Mouse (Mus musculus) liver, embryonic 14.5 days (tissue): ENCODE results near the gene Nprl3. TPM values are rescaled to one million over a fixed set of nuclear protein-coding genes. Genes with fewer than 3 reads are reported as not detected.
"Not testable (repeated sequence)": the region's sequence is repeated elsewhere in the genome, so short reads cannot be mapped to it uniquely, and the experiment has no call there.

Experiments used
- ATAC-seq: fragments of 200-750 bp; cut with Nextera tagmentation; 2 replicates; pipeline ENCODE4 v1.8.0; 2017; ENCODE audit warnings: moderate number of reproducible peaks, mild to moderate bottlenecking, moderate library complexity; ENCODE audit not compliant: insufficient read depth
- DNase-seq, 3 experiments: peaks; one replicate each; pipeline ENCODE4 v3.0.0-alpha.2; 2012 to 2013; ENCODE audit warnings: low read depth in 3 of 3, low spot score in 3 of 3
- H3K27ac ChIP-seq: fragments of 300-500 bp; sonication (generic); 2 replicates; pipeline ENCODE4 v1.5.1; 2014; ENCODE audit warnings: moderate library complexity, mild to moderate bottlenecking, control low read depth, inconsistent platforms
- H3K27me3 ChIP-seq: fragments of 300-500 bp; sonication (generic); 2 replicates; pipeline ENCODE4 v1.6.1; 2014; ENCODE audit warnings: mild to moderate bottlenecking, low read length, moderate library complexity; ENCODE audit not compliant: control insufficient read depth, insufficient read depth
- H3K36me3 ChIP-seq: fragments of 300-500 bp; sonication (generic); replicated peaks from 2 replicates; pipeline ENCODE4 v1.6.1; 2014; ENCODE audit warnings: low read depth; ENCODE audit not compliant: control insufficient read depth, insufficient read depth
- H3K4me1 ChIP-seq, 2 experiments: fragments of 200-500 bp in 1 of 2; fragments of 300-500 bp in 1 of 2; sonication (generic) in 1 of 2; replicated peaks; 2 replicates each; pipeline ENCODE4 v1.6.1; 2012 to 2014; ENCODE audit warnings: antibody characterized with exemption in 1 of 2, inconsistent platforms in 1 of 2, low read length in 1 of 2; ENCODE audit not compliant: control insufficient read depth in 2 of 2, insufficient read depth in 2 of 2
- H3K4me2 ChIP-seq: fragments of 300-500 bp; sonication (generic); 2 replicates; pipeline ENCODE4 v1.6.1; 2014; ENCODE audit warnings: low read depth, mild to moderate bottlenecking, control low read depth, moderate library complexity
- H3K4me3 ChIP-seq, 2 experiments: fragments of 200-500 bp in 1 of 2; fragments of 300-500 bp in 1 of 2; sonication (generic) in 1 of 2; 2 replicates each; pipeline ENCODE4 v1.5.1; 2012 to 2014; ENCODE audit warnings: low read depth in 2 of 2, low read length in 2 of 2, mild to moderate bottlenecking in 2 of 2, control low read depth in 1 of 2, inconsistent platforms in 1 of 2, moderate library complexity in 1 of 2; ENCODE audit not compliant: insufficient read depth in 1 of 2
- H3K9ac ChIP-seq: fragments of 300-500 bp; sonication (generic); replicated peaks from 2 replicates; pipeline ENCODE4 v1.6.1; 2014; ENCODE audit warnings: mild to moderate bottlenecking, control low read depth, moderate library complexity
- H3K9me3 ChIP-seq: fragments of 300-500 bp; sonication (generic); 2 replicates; pipeline ENCODE4 v1.6.1; 2016; ENCODE audit warnings: low read length, mixed read lengths; ENCODE audit not compliant: control insufficient read depth
- CTCF ChIP-seq: IDR thresholded peaks from 2 replicates; pipeline ENCODE4 v1.5.1; 2016; ENCODE audit warnings: antibody characterized with exemption, low read depth, control low read depth
- EP300 ChIP-seq: IDR thresholded peaks from 2 replicates; pipeline ENCODE4 v1.6.1; 2016; ENCODE audit warnings: antibody characterized with exemption, low read depth
- WGBS: fragments of 180-500 bp; shearing (Covaris S2); extraction: QIAGEN DNeasy Blood & Tissue Kit; methylation state at CpG from one replicate; pipeline ENCODE4 v1.1.7; 2014; ENCODE audit not compliant: insufficient replicate concordance; 5-methylcytosine and 5-hydroxymethylcytosine counted together
- polyA plus RNA-seq, 2 experiments: library from polyadenylated mRNA; depleted of rRNA in 1 of 2; stranded (reverse) in 1 of 2; unstranded in 1 of 2; fragments of >200 nt; fragmentation: Nextera tagmentation in 1 of 2; extraction: Ambion mirVana in 1 of 2; gene quantifications; 2 replicates each; pipeline versions ENCODE4 v1.2.1 to v1.2.3; 2012 to 2014

Nprl3 gene
- polyA plus RNA-seq, 2 experiments = 16.8 to 36.8 TPM

- H3K9ac ChIP-seq = peak overlapping the region; percentile 81
- peak; percentile 67 to 82 (median 75) for DNase-seq
- not testable (repeated sequence) for H3K27me3 ChIP-seq, H3K9me3 ChIP-seq, H3K36me3 ChIP-seq
- WGBS = 7% methylated on average over 2 of the region's 2 CpGs
- TF ChIP-seq EP300 = peak; percentile 57
- peak overlapping the region; percentile 55 to 56 for H3K4me3 ChIP-seq
- peak; percentile 21 for ATAC-seq
- H3K4me1 ChIP-seq = peaks cover 41 to 48% of the 10 kb centered on the region in 2 experiments
- H3K4me2 ChIP-seq = peak overlapping the region; percentile 47
- peak overlapping the region; percentile 95 for H3K27ac ChIP-seq
These were observed 17.1 kb upstream of the Nprl3 start for GRCm38 (mm10) chr11:32284582-32284981.

GRCm38 (mm10) chr11:32283091-32283777, 15.7 kb upstream of the Nprl3 start, which contains the start of gene Hba-a1:
Gene Hba-a1, plus strand, starts transcription at chr11:32283511.
- peak within 1 kb of the TSS; percentile 90 for H3K9ac ChIP-seq
- H3K27me3 ChIP-seq, H3K36me3 ChIP-seq, H3K9me3 ChIP-seq, DNase-seq: not testable (repeated sequence)
- H3K4me2 ChIP-seq = peak within 1 kb of the TSS; percentile 80
- H3K4me1 ChIP-seq = peaks cover 34 to 38% of the 10 kb centered on the region in 2 experiments
- H3K27ac ChIP-seq = peak within 1 kb of the TSS; percentile 97
- 30% methylated on average over 1 of the region's 5 CpGs for WGBS
- peak; percentile 69 for ATAC-seq
- peak within 1 kb of the TSS; percentile 55 to 56 for H3K4me3 ChIP-seq

- TF ChIP-seq EP300 = no peak
- no peak for TF ChIP-seq CTCF
- peak overlapping the region; percentile 80 for H3K4me2 ChIP-seq
- no peaks in the 10 kb centered on the region for H3K9me3 ChIP-seq
- peak overlapping the region; percentile 90 for H3K9ac ChIP-seq
- H3K4me3 ChIP-seq = no peak overlapping the region
- ATAC-seq (no peak), DNase-seq (peak in 1 of 3 experiments; percentile 67)
- no peaks in the 10 kb centered on the region for H3K36me3 ChIP-seq
- 15% methylated on average over 1 of the region's 1 CpGs for WGBS
- peaks cover 12% of the 10 kb centered on the region for H3K27me3 ChIP-seq
- H3K4me1 ChIP-seq = peaks cover 34 to 36% of the 10 kb centered on the region in 2 experiments
- peak overlapping the region; percentile 97 for H3K27ac ChIP-seq
These were observed 14.1 kb upstream of the Nprl3 start for GRCm38 (mm10) chr11:32281416-32282144.

GRCm38 (mm10) chr11:32280646-32281045, 13.1 kb upstream of the Nprl3 start:
- DNase-seq (peak in 1 of 3 experiments; percentile 74), ATAC-seq (no peak)
- peak overlapping the region; percentile 97 for H3K27ac ChIP-seq
- H3K9ac ChIP-seq = peak overlapping the region; percentile 90
- 0 out of 4 replicates have a peak overlapping the region, but pooled peaks of 1 of the 2 experiments have one; percentile 11 for H3K4me3 ChIP-seq
- H3K4me1 ChIP-seq = peaks cover 40 to 43% of the 10 kb centered on the region in 2 experiments
- peaks cover 13% of the 10 kb centered on the region for H3K27me3 ChIP-seq
- WGBS = 50% methylated on average over 2 of the region's 2 CpGs
- no peaks in the 10 kb centered on the region for H3K9me3 ChIP-seq
- H3K36me3 ChIP-seq = no peaks in the 10 kb centered on the region
- H3K4me2 ChIP-seq = peak overlapping the region; percentile 80
- TF ChIP-seq CTCF (no peak), EP300 (no peak)

- no peak for DNase-seq
- H3K4me1 ChIP-seq = peaks cover 44 to 48% of the 10 kb centered on the region in 2 experiments
These were observed 11.0 kb upstream of the Nprl3 start for GRCm38 (mm10) chr11:32278458-32278957.

More at GRCm38 (mm10) chr11:32278458-32278957, 11.0 kb upstream of the Nprl3 start:
- peaks cover 13% of the 10 kb centered on the region for H3K27me3 ChIP-seq
- no peaks in the 10 kb centered on the region for H3K9me3 ChIP-seq
- no peak overlapping the region for H3K4me3 ChIP-seq
- TF ChIP-seq EP300 = no peak
- H3K9ac ChIP-seq = peak overlapping the region; percentile 12
- H3K36me3 ChIP-seq = no peaks in the 10 kb centered on the region
- H3K27ac ChIP-seq = no peak overlapping the region
- ATAC-seq = no peak
- no peak overlapping the region for H3K4me2 ChIP-seq
- 77% methylated on average over 12 of the region's 12 CpGs for WGBS
